Mouse (Mus musculus): ENCODE measurements around the gene Cep295. TPM values are rescaled to one million over a fixed set of nuclear protein-coding genes. Genes with fewer than 3 reads are reported as not detected.
A peak's percentile ranks its signal among the peaks of the same experiment; 100 is the strongest.

Gene Cep295
- polyA plus RNA-seq, 1 experiment from 2014 or later: 24.5 TPM

GRCm38 (mm10) chr9:15312054-15312735, 45.4 kb downstream of the Cep295 start:
- peaks cover 7% of the 10 kb centered on the region for H3K4me1 ChIP-seq (ENCODE audit: control insufficient read depth, insufficient read depth, low read length)
- H3K36me3 ChIP-seq (ENCODE audit: control insufficient read depth, insufficient read depth, low read length): peaks cover 41% of the 10 kb centered on the region
- H3K9me3 ChIP-seq (ENCODE audit: control insufficient read depth, low read length): no peaks in the 10 kb centered on the region
- no peaks in the 10 kb centered on the region for H3K27me3 ChIP-seq (ENCODE audit: control insufficient read depth, insufficient read depth, low read length)
- H3K4me3 ChIP-seq (ENCODE audit: low read depth, low read length): no peak overlapping the region
- ATAC-seq (ENCODE audit: insufficient number of reproducible peaks, low FRiP score, low TSS enrichment, low read depth) (no peak), DNase-seq (ENCODE audit: low spot score) (no peak)
- no peak overlapping the region for H3K27ac ChIP-seq (replicated peaks; ENCODE audit: low read depth, low read length)
- H3K9ac ChIP-seq (ENCODE audit: low read length): no peak overlapping the region
- WGBS: 96% methylated on average over 2 of the region's 2 CpGs
- H3K4me2 ChIP-seq (ENCODE audit: low read depth, severe bottlenecking): no peak overlapping the region

GRCm38 (mm10) chr9:15310179-15310578, 47.4 kb downstream of the Cep295 start:
- no peak overlapping the region for H3K4me3 ChIP-seq (ENCODE audit: low read depth, low read length)
- no peaks in the 10 kb centered on the region for H3K27me3 ChIP-seq (ENCODE audit: control insufficient read depth, insufficient read depth, low read length)
- peaks cover 33% of the 10 kb centered on the region for H3K36me3 ChIP-seq (ENCODE audit: control insufficient read depth, insufficient read depth, low read length)
- H3K4me2 ChIP-seq (ENCODE audit: low read depth, severe bottlenecking): no peak overlapping the region
- WGBS: 96% methylated on average over 1 of the region's 1 CpGs
- no peak overlapping the region for H3K27ac ChIP-seq (replicated peaks; ENCODE audit: low read depth, low read length)
- DNase-seq (ENCODE audit: low spot score) (no peak), ATAC-seq (ENCODE audit: insufficient number of reproducible peaks, low FRiP score, low TSS enrichment, low read depth) (no peak)
- H3K9me3 ChIP-seq (ENCODE audit: control insufficient read depth, low read length): no peaks in the 10 kb centered on the region
- peaks cover 9% of the 10 kb centered on the region for H3K4me1 ChIP-seq (ENCODE audit: control insufficient read depth, insufficient read depth, low read length)
- H3K9ac ChIP-seq (ENCODE audit: low read length): no peak overlapping the region

GRCm38 (mm10) chr9:15309425-15309824, 48.2 kb downstream of the Cep295 start:
- H3K4me2 ChIP-seq (ENCODE audit: low read depth, severe bottlenecking): no peak overlapping the region
- no peak overlapping the region for H3K27ac ChIP-seq (replicated peaks; ENCODE audit: low read depth, low read length)
- no peaks in the 10 kb centered on the region for H3K9me3 ChIP-seq (ENCODE audit: control insufficient read depth, low read length)
- H3K36me3 ChIP-seq (ENCODE audit: control insufficient read depth, insufficient read depth, low read length): peaks cover 26% of the 10 kb centered on the region
- no peak overlapping the region for H3K9ac ChIP-seq (ENCODE audit: low read length)
- 82% methylated on average over 4 of the region's 4 CpGs for WGBS
- DNase-seq (ENCODE audit: low spot score) (no peak), ATAC-seq (ENCODE audit: insufficient number of reproducible peaks, low FRiP score, low TSS enrichment, low read depth) (no peak)
- no peak overlapping the region for H3K4me3 ChIP-seq (ENCODE audit: low read depth, low read length)
- peaks cover 9% of the 10 kb centered on the region for H3K4me1 ChIP-seq (ENCODE audit: control insufficient read depth, insufficient read depth, low read length)
- no peaks in the 10 kb centered on the region for H3K27me3 ChIP-seq (ENCODE audit: control insufficient read depth, insufficient read depth, low read length)

GRCm38 (mm10) chr9:15308254-15308653, 49.3 kb downstream of the Cep295 start:
- no peak overlapping the region for H3K4me3 ChIP-seq (ENCODE audit: low read depth, low read length)
- no peak overlapping the region for H3K27ac ChIP-seq (replicated peaks; ENCODE audit: low read depth, low read length)
- peak overlapping the region; percentile 68; the same call in 1 of the 2 replicates for H3K4me2 ChIP-seq (ENCODE audit: low read depth, severe bottlenecking)
- ATAC-seq (ENCODE audit: insufficient number of reproducible peaks, low FRiP score, low TSS enrichment, low read depth) (no peak), DNase-seq (ENCODE audit: low spot score) (no peak)
- no peak overlapping the region for H3K9ac ChIP-seq (ENCODE audit: low read length)
- H3K27me3 ChIP-seq (ENCODE audit: control insufficient read depth, insufficient read depth, low read length): no peaks in the 10 kb centered on the region
- H3K9me3 ChIP-seq (ENCODE audit: control insufficient read depth, low read length): no peaks in the 10 kb centered on the region
- peaks cover 9% of the 10 kb centered on the region for H3K4me1 ChIP-seq (ENCODE audit: control insufficient read depth, insufficient read depth, low read length)
- 66% methylated on average over 2 of the region's 2 CpGs for WGBS
- peaks cover 20% of the 10 kb centered on the region for H3K36me3 ChIP-seq (ENCODE audit: control insufficient read depth, insufficient read depth, low read length)

GRCm38 (mm10) chr9:15307257-15307656, 50.3 kb downstream of the Cep295 start:
- Histone ChIP-seq H3K36me3 (ENCODE audit: control insufficient read depth, insufficient read depth, low read length) (peaks cover 17% of the 10 kb centered on the region), H3K4me3 (ENCODE audit: low read depth, low read length) (peak overlapping the region; percentile 75), H3K9ac (ENCODE audit: low read length) (peak overlapping the region; percentile 98), H3K4me1 (ENCODE audit: control insufficient read depth, insufficient read depth, low read length) (peaks cover 9% of the 10 kb centered on the region), H3K4me2 (ENCODE audit: low read depth, severe bottlenecking) (peak overlapping the region; percentile 68), H3K27ac (replicated peaks; ENCODE audit: low read depth, low read length) (no peak overlapping the region), H3K27me3 (ENCODE audit: control insufficient read depth, insufficient read depth, low read length) (no peaks in the 10 kb centered on the region), H3K9me3 (ENCODE audit: control insufficient read depth, low read length) (no peaks in the 10 kb centered on the region)
- WGBS: 9% methylated on average over 6 of the region's 6 CpGs
- no peak for ATAC-seq (ENCODE audit: insufficient number of reproducible peaks, low FRiP score, low TSS enrichment, low read depth)
- peak; percentile 23 for DNase-seq (ENCODE audit: low spot score)

GRCm38 (mm10) chr9:15306398-15307119, 51.0 kb downstream of the Cep295 start, which contains the start of gene 4931406C07Rik:
4931406C07Rik (minus strand) TSS chr9:15306448.
- H3K27ac ChIP-seq (replicated peaks; ENCODE audit: low read depth, low read length): peak within 1 kb of the TSS; percentile 92
- H3K9ac ChIP-seq (ENCODE audit: low read length): peak within 1 kb of the TSS; percentile 98
- H3K27me3 ChIP-seq (ENCODE audit: control insufficient read depth, insufficient read depth, low read length): no peaks in the 10 kb centered on the region
- 1% methylated on average over 35 of the region's 35 CpGs for WGBS
- peaks cover 9% of the 10 kb centered on the region for H3K4me1 ChIP-seq (ENCODE audit: control insufficient read depth, insufficient read depth, low read length)
- H3K36me3 ChIP-seq (ENCODE audit: control insufficient read depth, insufficient read depth, low read length): peaks cover 13% of the 10 kb centered on the region
- peak; percentile 87 for ATAC-seq (ENCODE audit: insufficient number of reproducible peaks, low FRiP score, low TSS enrichment, low read depth)
- no peak for DNase-seq (ENCODE audit: low spot score)
- peak within 1 kb of the TSS; percentile 68 for H3K4me2 ChIP-seq (ENCODE audit: low read depth, severe bottlenecking)
- H3K4me3 ChIP-seq (ENCODE audit: low read depth, low read length): peak within 1 kb of the TSS; percentile 75
- H3K9me3 ChIP-seq (ENCODE audit: control insufficient read depth, low read length): no peaks in the 10 kb centered on the region

GRCm38 (mm10) chr9:15305503-15306397, 51.8 kb downstream of the Cep295 start, which contains the start of gene Taf1d:
Taf1d (plus strand) TSS chr9:15306214.
- WGBS: 13% methylated on average over 45 of the region's 45 CpGs
- Histone ChIP-seq H3K36me3 (ENCODE audit: control insufficient read depth, insufficient read depth, low read length) (peaks cover 13% of the 10 kb centered on the region), H3K4me2 (ENCODE audit: low read depth, severe bottlenecking) (peak within 1 kb of the TSS; percentile 68), H3K27me3 (ENCODE audit: control insufficient read depth, insufficient read depth, low read length) (no peaks in the 10 kb centered on the region), H3K27ac (replicated peaks; ENCODE audit: low read depth, low read length) (peak within 1 kb of the TSS; percentile 92), H3K4me1 (ENCODE audit: control insufficient read depth, insufficient read depth, low read length) (peaks cover 9% of the 10 kb centered on the region), H3K9ac (ENCODE audit: low read length) (peak within 1 kb of the TSS; percentile 98), H3K9me3 (ENCODE audit: control insufficient read depth, low read length) (no peaks in the 10 kb centered on the region), H3K4me3 (ENCODE audit: low read depth, low read length) (peak within 1 kb of the TSS; percentile 75)
- peak; percentile 98 for DNase-seq (ENCODE audit: low spot score)
- peak; percentile 97 for ATAC-seq (ENCODE audit: insufficient number of reproducible peaks, low FRiP score, low TSS enrichment, low read depth)

GRCm38 (mm10) chr9:15302881-15303280, 54.7 kb downstream of the Cep295 start:
- H3K36me3 ChIP-seq (ENCODE audit: control insufficient read depth, insufficient read depth, low read length): no peaks in the 10 kb centered on the region
- WGBS: 63% methylated on average over 2 of the region's 2 CpGs
- ATAC-seq (ENCODE audit: insufficient number of reproducible peaks, low FRiP score, low TSS enrichment, low read depth): no peak

More at GRCm38 (mm10) chr9:15302881-15303280, 54.7 kb downstream of the Cep295 start:
- peaks cover 9% of the 10 kb centered on the region for H3K4me1 ChIP-seq (ENCODE audit: control insufficient read depth, insufficient read depth, low read length)
- no peak overlapping the region for H3K4me2 ChIP-seq (ENCODE audit: low read depth, severe bottlenecking)
- H3K9me3 ChIP-seq (ENCODE audit: control insufficient read depth, low read length): no peaks in the 10 kb centered on the region
- no peak overlapping the region for H3K4me3 ChIP-seq (ENCODE audit: low read depth, low read length)
- no peak for DNase-seq (ENCODE audit: low spot score)
- no peak overlapping the region for H3K27ac ChIP-seq (replicated peaks; ENCODE audit: low read depth, low read length)
- H3K27me3 ChIP-seq (ENCODE audit: control insufficient read depth, insufficient read depth, low read length): no peaks in the 10 kb centered on the region
- H3K9ac ChIP-seq (ENCODE audit: low read length): no peak overlapping the region
